Mouse (Mus musculus): Measurements from ENCODE around the gene Bcat2.

GRCm38 (mm10) chr7:45585923-45586322 is 16.0 kb downstream of the Bcat2 start:
- TF ChIP-seq CTCF (IDR thresholded peaks at IDR 0.05; ENCODE audit: low read depth, low read length) (no peak), POLR2A (IDR thresholded peaks at IDR 0.05; ENCODE audit: borderline replicate concordance, low read depth, low read length) (no peak)

All from bone marrow macrophage, adult 2 months (primary cell).